Mouse (Mus musculus): ENCODE measurements around the gene Gpr45. TPM values are rescaled to one million over a fixed set of nuclear protein-coding genes. Genes with fewer than 3 reads are reported as not detected.
A peak's percentile ranks its signal among the peaks of the same experiment; 100 is the strongest.
"Not testable (repeated sequence)": the region's sequence is repeated elsewhere in the genome, so short reads cannot be mapped to it uniquely, and the experiment has no call there.

Gene Gpr45
- total RNA-seq (2022) = 10 to 100 TPM; 13.8 to 17.9 (median 16.9) TPM

DNA sequence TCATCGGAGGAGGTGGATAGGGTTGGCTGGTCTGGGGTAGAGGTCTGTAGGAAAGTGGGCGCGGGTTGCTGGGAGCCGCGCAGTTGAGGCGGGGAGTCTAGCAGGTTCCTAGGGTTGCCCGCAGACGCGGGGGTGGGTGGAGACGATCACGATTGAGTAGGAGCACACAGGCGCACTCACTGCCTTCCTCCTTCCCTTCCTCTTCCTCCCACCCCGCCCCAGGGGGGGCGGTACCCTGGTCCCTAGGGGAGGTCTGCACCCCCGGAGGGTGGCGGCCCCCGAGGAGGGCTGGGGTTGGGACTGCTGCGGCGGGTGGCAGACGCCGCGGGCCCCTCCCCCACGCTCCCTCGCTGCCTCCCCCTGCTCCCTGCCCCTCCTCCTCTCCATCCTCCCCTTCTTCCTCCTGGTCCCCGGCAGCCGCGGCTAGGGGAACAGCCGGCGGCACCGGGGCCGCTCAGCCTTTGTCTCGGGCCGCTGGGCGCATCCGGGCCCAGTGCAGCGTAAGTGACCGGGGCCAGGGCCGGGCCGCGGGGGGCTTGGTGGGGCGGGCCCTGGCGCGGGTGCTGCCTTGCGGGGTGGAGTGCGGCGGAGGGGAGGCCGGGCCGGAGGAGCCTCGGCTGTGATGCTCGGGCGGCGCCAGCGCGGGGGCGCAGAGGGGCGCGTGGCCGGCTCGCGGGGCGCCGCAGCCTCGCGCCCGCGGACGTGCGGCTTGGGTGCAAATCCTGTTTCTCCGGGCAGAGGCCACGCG, at the start of gene Gpr45:
TSS of gene Gpr45 (plus strand) at position 139 of the 748 bp plus-strand sequence.
- DNase-seq (ENCODE audit: low spot score in 2 of 2) = peak; percentile 46 to 79

GRCm38 (mm10) chr1:42905148-42905547, 47.5 kb upstream of the Gpr45 start:
- no peak for DNase-seq (ENCODE audit: low spot score in 2 of 2)

- DNase-seq (ENCODE audit: low spot score in 2 of 2) = peak in 1 of 2 experiments; percentile 30
These were observed 46.0 kb upstream of the Gpr45 start for GRCm38 (mm10) chr1:42906696-42907095.

- no peak for DNase-seq (ENCODE audit: low spot score in 2 of 2)
These were observed 45.5 kb upstream of the Gpr45 start for GRCm38 (mm10) chr1:42907153-42907552.

DNA sequence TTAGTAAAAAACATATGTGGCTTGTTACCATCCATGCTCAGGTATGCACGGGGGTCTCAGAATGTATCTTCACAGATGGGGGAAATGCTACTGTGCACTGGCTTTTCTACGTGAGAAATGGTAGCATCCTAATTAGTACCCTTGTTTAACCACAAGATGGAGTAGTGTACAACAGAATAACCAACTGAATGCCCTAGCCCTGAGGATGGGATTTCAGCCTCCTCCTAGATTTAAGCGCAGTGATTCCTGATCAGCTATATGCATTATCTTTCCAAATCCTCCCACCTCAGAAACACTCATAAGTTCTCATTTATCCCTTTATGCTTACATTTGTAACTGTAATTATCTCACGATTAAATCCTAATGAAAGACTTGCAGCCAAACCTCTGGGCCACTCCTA, 37.6 kb upstream of the Gpr45 start:
- DNase-seq (ENCODE audit: low spot score in 2 of 2) = no peak

DNA sequence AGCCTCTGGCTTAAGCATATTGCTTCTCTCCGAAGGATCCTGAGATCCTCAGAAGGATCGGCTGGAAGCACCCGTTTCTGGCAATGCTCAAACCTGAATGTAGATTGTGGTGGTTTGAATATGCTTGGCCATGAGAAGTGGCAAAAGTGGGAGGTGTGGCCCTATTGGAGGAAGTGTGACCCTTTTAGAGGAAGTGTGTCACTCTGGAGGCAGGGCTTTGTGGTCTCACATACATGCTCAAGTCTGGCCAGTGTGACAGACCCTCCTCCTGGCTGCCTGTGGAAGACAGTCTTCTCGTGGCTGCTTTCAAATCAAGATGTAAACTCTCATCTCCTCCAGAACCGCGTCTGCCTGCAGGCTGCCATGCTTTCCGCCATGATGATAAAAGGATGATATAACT, 36.0 kb upstream of the Gpr45 start:
- DNase-seq (ENCODE audit: low spot score in 2 of 2) = no peak

- DNase-seq (ENCODE audit: low spot score in 2 of 2) = no peak
These were observed 34.8 kb upstream of the Gpr45 start for GRCm38 (mm10) chr1:42917908-42918307.

- DNase-seq (ENCODE audit: low spot score in 2 of 2) = no peak
These were observed 28.7 kb upstream of the Gpr45 start for GRCm38 (mm10) chr1:42923924-42924323.

DNA sequence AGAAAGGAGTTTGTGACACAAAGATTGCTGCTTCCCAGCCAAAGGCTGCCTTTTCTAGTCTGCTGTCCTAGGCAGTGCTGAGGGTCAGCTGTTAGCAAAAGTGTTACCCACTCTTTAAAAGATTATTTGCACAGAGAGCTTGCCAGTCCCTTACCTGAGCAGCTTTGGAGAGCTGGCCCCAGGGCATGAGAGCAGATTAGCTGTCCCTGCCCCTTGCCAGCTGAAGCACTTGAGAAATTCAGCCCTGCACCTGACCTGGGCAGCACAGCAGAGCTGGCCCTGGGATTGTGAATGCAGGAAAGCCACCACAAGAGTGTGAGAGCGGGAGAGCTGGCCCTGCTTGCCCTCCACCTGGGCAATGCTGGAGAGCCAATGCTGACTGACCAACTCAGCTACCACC, 19.1 kb upstream of the Gpr45 start:
- DNase-seq (ENCODE audit: low spot score in 2 of 2) = no peak

DNA sequence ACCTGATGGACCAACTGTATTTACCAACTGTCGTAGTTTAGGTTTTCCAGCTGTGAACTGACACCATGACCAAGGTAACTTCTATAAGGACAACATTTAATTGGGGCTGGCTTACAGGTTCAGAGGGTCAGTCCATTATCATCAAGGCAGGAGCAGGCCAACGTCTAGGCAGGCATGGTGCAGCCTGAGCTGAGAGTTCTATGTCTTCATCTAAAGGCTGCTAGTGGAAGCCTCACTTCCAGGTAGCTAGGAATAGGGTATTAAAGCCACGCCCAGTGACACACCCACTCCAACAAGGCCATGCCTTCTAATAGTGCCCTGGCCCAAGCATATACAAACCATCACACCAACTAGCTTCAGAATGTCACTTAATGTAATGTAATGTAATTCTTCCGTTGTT, 4.2 kb upstream of the Gpr45 start:
- no peak for DNase-seq (ENCODE audit: low spot score in 2 of 2)

DNA sequence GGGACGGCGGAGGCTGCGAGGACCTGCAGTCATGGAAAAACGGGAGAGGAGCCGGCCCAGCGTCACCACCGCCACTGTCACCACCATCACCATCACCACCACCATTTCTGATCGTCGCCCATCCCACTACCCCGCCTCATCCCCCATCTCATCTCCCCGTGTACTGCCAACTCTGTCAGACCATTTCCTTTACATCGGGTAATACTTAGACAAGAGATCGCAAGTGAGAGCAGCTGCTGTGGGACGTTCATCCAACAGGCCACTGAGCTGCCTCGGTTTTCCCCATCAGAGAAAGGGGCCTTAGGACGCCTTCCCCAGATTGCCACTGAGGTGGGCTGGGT, 780 bp downstream of the Gpr45 start:
- peak in 1 of 2 experiments; percentile 23 for DNase-seq (ENCODE audit: low spot score in 2 of 2)

DNA sequence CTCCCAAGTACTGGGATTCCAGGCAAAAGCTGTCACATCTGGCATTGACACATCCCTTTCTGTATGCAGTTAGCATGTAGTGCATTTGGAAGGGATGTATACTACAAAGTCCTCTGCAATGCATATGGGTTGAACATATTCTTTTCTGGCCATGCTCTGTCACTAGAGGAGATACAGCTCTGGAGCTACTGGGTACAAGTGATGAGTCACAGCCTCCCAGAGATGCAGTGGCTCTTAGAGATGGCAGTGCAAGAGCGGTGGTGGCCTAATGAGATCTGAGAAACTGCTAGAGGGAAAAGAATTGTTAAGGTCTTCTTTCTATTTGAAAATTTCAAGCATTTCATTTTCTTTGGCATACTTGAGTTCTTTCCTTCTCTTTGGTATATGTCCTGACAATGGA, 4.2 kb downstream of the Gpr45 start:
- DNase-seq (ENCODE audit: low spot score in 2 of 2) = no peak

GRCm38 (mm10) chr1:42983082-42983771, 30.6 kb downstream of the Gpr45 start:
- DNase-seq (ENCODE audit: low spot score in 2 of 2) = no peak

DNA sequence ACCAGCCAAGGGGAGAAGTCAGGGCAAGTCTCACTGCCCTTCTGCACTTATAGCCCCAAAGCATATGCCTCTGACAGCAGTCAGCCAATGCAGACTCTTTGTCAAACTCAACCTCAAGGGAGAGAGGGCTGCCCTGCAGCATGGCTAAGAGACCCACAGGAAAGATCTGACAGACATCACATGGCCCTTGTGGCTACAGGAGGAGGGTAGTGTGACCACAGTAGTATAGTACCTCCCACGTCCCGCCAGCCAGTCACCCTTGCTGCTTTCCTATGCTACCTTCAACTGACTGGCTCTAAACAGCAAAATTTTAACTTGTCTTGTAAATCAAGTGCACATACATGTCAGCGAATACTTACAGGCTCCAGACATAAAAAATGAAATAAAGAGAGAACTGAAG, 31.4 kb downstream of the Gpr45 start:
- DNase-seq (ENCODE audit: low spot score in 2 of 2) = no peak

- DNase-seq (ENCODE audit: low spot score in 2 of 2) = no peak
These were observed 36.3 kb downstream of the Gpr45 start for GRCm38 (mm10) chr1:42988996-42989395.

GRCm38 (mm10) chr1:43006051-43006514, 53.4 kb downstream of the Gpr45 start:
- peak in 1 of 2 experiments; percentile 21 for DNase-seq (ENCODE audit: low spot score in 2 of 2)

DNA sequence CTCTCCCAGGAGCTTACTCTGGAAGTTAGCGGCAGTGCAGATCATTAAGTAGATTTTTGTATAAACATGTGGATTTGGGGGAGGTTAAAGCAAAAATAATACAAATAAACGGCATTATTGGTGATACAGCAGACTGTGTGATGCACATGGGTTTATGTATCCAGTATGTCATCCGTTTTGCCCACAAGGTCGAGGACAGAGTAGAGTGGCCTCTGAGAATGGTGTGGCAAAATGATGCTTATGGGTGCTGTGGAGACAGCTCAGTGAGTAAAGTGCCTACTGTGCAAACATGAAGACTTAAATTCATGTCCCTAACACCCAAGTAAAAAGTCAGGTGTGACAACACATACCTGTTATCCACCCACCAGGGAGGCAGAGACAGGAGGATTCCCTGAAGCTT, 53.9 kb downstream of the Gpr45 start:
- DNase-seq (ENCODE audit: low spot score in 2 of 2) = no peak

DNA sequence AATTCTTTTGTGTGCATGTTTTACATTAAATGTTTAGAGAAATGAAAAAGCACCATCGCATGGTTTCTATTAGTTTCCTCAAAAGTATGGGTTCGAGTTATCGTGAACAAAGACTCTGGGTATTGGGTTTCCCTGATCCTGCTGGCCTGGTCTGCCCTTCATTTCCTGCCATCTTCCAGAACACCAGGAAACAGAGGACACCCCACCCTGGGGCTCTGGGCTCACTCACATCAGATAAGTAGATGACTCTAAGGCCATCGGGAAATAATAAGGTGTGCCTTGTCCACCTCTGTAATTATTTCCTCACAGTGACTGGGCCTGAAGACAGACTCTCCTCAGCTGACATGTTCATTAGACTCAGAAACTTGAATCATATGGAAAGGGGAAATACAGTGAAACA, 57.8 kb downstream of the Gpr45 start:
- no peak for DNase-seq (ENCODE audit: low spot score in 2 of 2)

GRCm38 (mm10) chr1:43015153-43015685, 62.5 kb downstream of the Gpr45 start:
- not testable (repeated sequence) for DNase-seq (ENCODE audit: low spot score in 2 of 2)

- DNase-seq (ENCODE audit: low spot score in 2 of 2) = no peak
These were observed 83.3 kb downstream of the Gpr45 start for GRCm38 (mm10) chr1:43036014-43036413.

GRCm38 (mm10) chr1:43042271-43042670, 89.6 kb downstream of the Gpr45 start:
- no peak for DNase-seq (ENCODE audit: low spot score in 2 of 2)

DNA sequence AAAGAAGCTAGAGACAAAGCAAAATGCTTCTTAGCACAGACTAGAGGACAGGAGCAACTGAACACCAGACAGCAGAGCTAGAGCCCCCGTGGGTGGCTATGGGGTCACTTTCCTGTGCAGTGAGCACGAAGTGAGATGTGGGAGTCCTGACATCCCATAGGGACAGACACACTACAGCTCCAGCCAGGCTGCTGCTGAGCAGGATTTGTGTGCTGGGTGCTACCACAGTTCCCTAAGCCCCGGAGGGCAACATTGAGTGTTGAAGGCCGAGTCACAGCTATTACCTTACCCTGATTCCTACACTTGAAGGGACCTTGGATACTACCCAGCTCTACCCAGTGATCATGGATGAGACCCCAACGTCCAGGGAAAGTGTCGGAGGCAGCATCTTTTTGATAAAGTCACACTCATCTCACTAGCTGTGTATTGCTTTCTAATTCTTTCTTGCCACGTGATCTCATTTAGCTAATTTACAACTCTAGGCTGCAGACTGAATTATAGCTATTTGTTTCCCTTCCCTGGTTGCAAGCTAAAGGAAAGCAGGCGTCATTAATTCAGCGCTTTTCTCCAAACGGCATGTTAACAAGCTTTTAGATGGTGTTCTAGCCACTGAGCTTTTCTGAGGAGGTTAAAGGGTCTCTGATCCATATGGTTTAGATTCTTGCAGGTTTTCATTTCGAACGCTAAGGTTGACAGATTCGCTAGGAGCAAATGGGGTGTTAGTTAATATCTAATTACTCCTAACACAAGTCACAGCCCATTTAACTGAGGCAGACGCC, 92.7 kb downstream of the Gpr45 start:
- DNase-seq (ENCODE audit: low spot score in 2 of 2) = no peak

Measured in left cerebral cortex, adult 8-10 months (tissue).